Mouse (Mus musculus) hindbrain, embryonic 15.5 days (tissue): ENCODE data around the gene Armc8. TPM values are rescaled to one million over a fixed set of nuclear protein-coding genes. Genes with fewer than 3 reads are reported as not detected.

Experiments used
- ATAC-seq: fragments of 200-750 bp; cut with Nextera tagmentation; 2 replicates; pipeline ENCODE4 v1.8.0; 2017; ENCODE audit warnings: low read depth, moderate number of reproducible peaks, moderate TSS enrichment; ENCODE audit not compliant: low FRiP score
- H3K27ac ChIP-seq: fragments of 300-500 bp; sonication (generic); replicated peaks from 2 replicates; pipeline ENCODE4 v1.5.1; 2015; ENCODE audit warnings: mild to moderate bottlenecking, inconsistent platforms
- H3K27me3 ChIP-seq: fragments of 300-500 bp; sonication (generic); 2 replicates; pipeline ENCODE4 v1.6.1; 2015; ENCODE audit warnings: control low read depth, inconsistent platforms
- H3K36me3 ChIP-seq: fragments of 300-500 bp; sonication (generic); 2 replicates; pipeline ENCODE4 v1.6.1; 2015; ENCODE audit warnings: control low read depth, inconsistent platforms
- H3K4me1 ChIP-seq: fragments of 300-500 bp; sonication (generic); replicated peaks from 2 replicates; pipeline ENCODE4 v1.6.1; 2015; ENCODE audit warnings: control low read depth, inconsistent platforms
- H3K4me2 ChIP-seq: fragments of 300-500 bp; sonication (generic); 2 replicates; pipeline ENCODE4 v1.6.1; 2015; ENCODE audit warnings: moderate library complexity, mild to moderate bottlenecking, inconsistent platforms
- H3K4me3 ChIP-seq: fragments of 300-500 bp; sonication (generic); 2 replicates; pipeline ENCODE4 v1.5.1; 2015; ENCODE audit warnings: mild to moderate bottlenecking, inconsistent platforms
- H3K9ac ChIP-seq: fragments of 300-500 bp; sonication (generic); 2 replicates; pipeline ENCODE4 v1.6.1; 2015; ENCODE audit warnings: inconsistent platforms
- H3K9me3 ChIP-seq: fragments of 300-500 bp; sonication (generic); 2 replicates; pipeline ENCODE4 v1.6.1; 2016; ENCODE audit warnings: control low read depth, inconsistent platforms
- WGBS: fragments of 180-500 bp; shearing (Covaris S2); methylation state at CpG from one replicate; pipeline ENCODE4 v1.1.7; 2015; 5-methylcytosine and 5-hydroxymethylcytosine counted together
- polyA plus RNA-seq: library from polyadenylated mRNA; unstranded; fragments of >200 nt; fragmentation: Nextera tagmentation; extraction: Ambion mirVana; gene quantifications from 2 replicates; pipeline ENCODE4 v1.2.1, GENCODE M21; 2015

Armc8 gene
- polyA plus RNA-seq, 1 experiment from 2014 or later: 68.3 TPM

- H3K36me3 ChIP-seq: no peaks in the 10 kb centered on the region
- H3K9ac ChIP-seq: no peak overlapping the region
- WGBS: 76% methylated on average over 8 of the region's 8 CpGs
- H3K27me3 ChIP-seq: no peaks in the 10 kb centered on the region; the same call in 1 of the 2 replicates
- no peak overlapping the region for H3K4me2 ChIP-seq
- ATAC-seq: no peak
- H3K4me3 ChIP-seq: no peak overlapping the region
- H3K9me3 ChIP-seq: no peaks in the 10 kb centered on the region
- H3K4me1 ChIP-seq: peaks cover 18% of the 10 kb centered on the region
- H3K27ac ChIP-seq: no peak overlapping the region
These were observed 129.6 kb downstream of the Armc8 start for GRCm38 (mm10) chr9:99439064-99439463.

- Histone ChIP-seq H3K9ac (no peak overlapping the region), H3K27ac (no peak overlapping the region), H3K4me1 (peaks cover 28% of the 10 kb centered on the region), H3K9me3 (no peaks in the 10 kb centered on the region), H3K27me3 (no peaks in the 10 kb centered on the region; the same call in 1 of the 2 replicates), H3K4me2 (no peak overlapping the region), H3K4me3 (no peak overlapping the region), H3K36me3 (no peaks in the 10 kb centered on the region)
- WGBS: 81% methylated on average over 12 of the region's 12 CpGs
- no peak for ATAC-seq
These were observed 130.7 kb downstream of the Armc8 start for GRCm38 (mm10) chr9:99437781-99438565.

- peak within 1 kb of the TSS; percentile 91 for H3K9ac ChIP-seq
- H3K36me3 ChIP-seq: no peaks in the 10 kb centered on the region
- no peaks in the 10 kb centered on the region; the same call in 1 of the 2 replicates for H3K27me3 ChIP-seq
- peak within 1 kb of the TSS; percentile 92 for H3K27ac ChIP-seq
- no peak for ATAC-seq
- WGBS: 14% methylated on average over 27 of the region's 27 CpGs
- H3K9me3 ChIP-seq: no peaks in the 10 kb centered on the region
- H3K4me2 ChIP-seq: peak within 1 kb of the TSS; percentile 85
- H3K4me3 ChIP-seq: peak within 1 kb of the TSS; percentile 91
- H3K4me1 ChIP-seq: peaks cover 35% of the 10 kb centered on the region
These were observed 131.5 kb downstream of the Armc8 start, which contains the start of gene Mras for GRCm38 (mm10) chr9:99437031-99437764. TSS of gene Mras (minus strand) at chr9:99437381.

GRCm38 (mm10) chr9:99436182-99437030 is 132.3 kb downstream of the Armc8 start:
- peak overlapping the region; percentile 91 for H3K9ac ChIP-seq
- peaks cover 38% of the 10 kb centered on the region for H3K4me1 ChIP-seq
- no peaks in the 10 kb centered on the region; the same call in 1 of the 2 replicates for H3K27me3 ChIP-seq
- WGBS: under 1% methylated on average over 48 of the region's 86 CpGs
- ATAC-seq: peak; percentile 81
- peak overlapping the region; percentile 85 for H3K4me2 ChIP-seq
- peak overlapping the region; percentile 92 for H3K27ac ChIP-seq
- H3K4me3 ChIP-seq: peak overlapping the region; percentile 91
- H3K36me3 ChIP-seq: no peaks in the 10 kb centered on the region
- H3K9me3 ChIP-seq: no peaks in the 10 kb centered on the region

GRCm38 (mm10) chr9:99435619-99436181 is 133.0 kb downstream of the Armc8 start:
- WGBS: 7% methylated on average over 16 of the region's 16 CpGs
- H3K4me3 ChIP-seq: peak overlapping the region; percentile 91
- H3K9me3 ChIP-seq: no peaks in the 10 kb centered on the region
- peak; percentile 39 for ATAC-seq
- H3K36me3 ChIP-seq: no peaks in the 10 kb centered on the region
- H3K27me3 ChIP-seq: no peaks in the 10 kb centered on the region; the same call in 1 of the 2 replicates
- peak overlapping the region; percentile 92 for H3K27ac ChIP-seq
- H3K4me2 ChIP-seq: peak overlapping the region; percentile 85
- peak overlapping the region; percentile 91 for H3K9ac ChIP-seq
- peaks cover 38% of the 10 kb centered on the region for H3K4me1 ChIP-seq

GRCm38 (mm10) chr9:99434892-99435618 is 133.6 kb downstream of the Armc8 start:
- peak overlapping the region; percentile 92 for H3K27ac ChIP-seq
- no peaks in the 10 kb centered on the region; the same call in 1 of the 2 replicates for H3K27me3 ChIP-seq
- H3K4me1 ChIP-seq: peaks cover 38% of the 10 kb centered on the region
- H3K4me2 ChIP-seq: peak overlapping the region; percentile 85
- peak; percentile 40 for ATAC-seq
- 14% methylated on average over 14 of the region's 14 CpGs for WGBS
- H3K9ac ChIP-seq: peak overlapping the region; percentile 91
- H3K4me3 ChIP-seq: peak overlapping the region; percentile 91
- no peaks in the 10 kb centered on the region for H3K9me3 ChIP-seq
- H3K36me3 ChIP-seq: no peaks in the 10 kb centered on the region

GRCm38 (mm10) chr9:99432478-99432877 is 136.2 kb downstream of the Armc8 start:
- no peak for ATAC-seq
- H3K27me3 ChIP-seq: no peaks in the 10 kb centered on the region
- H3K4me1 ChIP-seq: peaks cover 44% of the 10 kb centered on the region
- H3K27ac ChIP-seq: no peak overlapping the region
- no peak overlapping the region for H3K4me2 ChIP-seq
- no peaks in the 10 kb centered on the region for H3K9me3 ChIP-seq
- WGBS: 69% methylated on average over 4 of the region's 4 CpGs
- no peak overlapping the region for H3K9ac ChIP-seq
- no peaks in the 10 kb centered on the region for H3K36me3 ChIP-seq
- no peak overlapping the region for H3K4me3 ChIP-seq

GRCm38 (mm10) chr9:99431963-99432362 is 136.7 kb downstream of the Armc8 start:
- no peaks in the 10 kb centered on the region for H3K9me3 ChIP-seq
- no peaks in the 10 kb centered on the region for H3K36me3 ChIP-seq
- no peaks in the 10 kb centered on the region for H3K27me3 ChIP-seq
- WGBS: 80% methylated on average over 6 of the region's 6 CpGs
- no peak overlapping the region for H3K27ac ChIP-seq
- H3K9ac ChIP-seq: no peak overlapping the region
- ATAC-seq: no peak
- peaks cover 39% of the 10 kb centered on the region for H3K4me1 ChIP-seq
- H3K4me3 ChIP-seq: no peak overlapping the region
- no peak overlapping the region for H3K4me2 ChIP-seq

- 89% methylated on average over 8 of the region's 8 CpGs for WGBS
- no peaks in the 10 kb centered on the region for H3K36me3 ChIP-seq
- no peak overlapping the region for H3K4me2 ChIP-seq
- H3K9me3 ChIP-seq: no peaks in the 10 kb centered on the region
- H3K4me3 ChIP-seq: no peak overlapping the region
- no peak overlapping the region for H3K27ac ChIP-seq
- no peak overlapping the region for H3K9ac ChIP-seq
- ATAC-seq: no peak
- peaks cover 38% of the 10 kb centered on the region for H3K4me1 ChIP-seq
- H3K27me3 ChIP-seq: no peaks in the 10 kb centered on the region
These were observed 137.4 kb downstream of the Armc8 start for GRCm38 (mm10) chr9:99431346-99431745.

- ATAC-seq: no peak
- Histone ChIP-seq H3K27ac (no peak overlapping the region), H3K9ac (no peak overlapping the region), H3K36me3 (no peaks in the 10 kb centered on the region), H3K4me1 (peaks cover 38% of the 10 kb centered on the region), H3K27me3 (no peaks in the 10 kb centered on the region), H3K4me2 (no peak overlapping the region), H3K4me3 (no peak overlapping the region), H3K9me3 (no peaks in the 10 kb centered on the region)
- WGBS: 77% methylated on average over 6 of the region's 6 CpGs
These were observed 137.9 kb downstream of the Armc8 start for GRCm38 (mm10) chr9:99430806-99431205.

- Histone ChIP-seq H3K36me3 (no peaks in the 10 kb centered on the region), H3K9ac (no peak overlapping the region), H3K4me2 (no peak overlapping the region), H3K27me3 (no peaks in the 10 kb centered on the region), H3K4me1 (peaks cover 45% of the 10 kb centered on the region), H3K9me3 (no peaks in the 10 kb centered on the region), H3K27ac (no peak overlapping the region), H3K4me3 (no peak overlapping the region)
- no peak for ATAC-seq
- WGBS: 77% methylated on average over 3 of the region's 3 CpGs
These were observed 138.9 kb downstream of the Armc8 start for GRCm38 (mm10) chr9:99429845-99430244.
